ENCODE assay signal across 21 mouse cellular contexts in the genomic region with DNA sequence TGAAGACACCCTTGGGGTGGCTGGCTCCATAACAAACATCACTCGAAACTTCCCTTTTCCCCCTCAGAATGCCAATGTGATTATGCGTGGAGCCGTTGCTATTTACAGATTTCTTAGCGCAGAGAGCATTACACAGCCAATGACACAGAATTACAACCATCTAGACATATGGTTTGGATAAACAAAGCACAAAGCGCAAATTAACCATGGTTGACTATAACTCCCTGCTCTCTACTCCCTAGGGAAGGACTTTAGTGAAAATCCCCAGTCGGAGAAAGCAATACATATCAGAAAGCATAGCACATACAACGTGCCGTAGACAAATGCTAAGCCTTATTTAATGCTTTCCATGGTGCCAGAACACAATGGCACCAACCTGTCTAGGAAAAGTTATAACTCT.
DNase-seq lines count a peak whose midpoint lies in the region; ATAC-seq and TF ChIP-seq lines count a peak whose summit lies in the region.
"Had no signal": no experiment of that assay in that cellular context is flagged by ENCODE, and none has a peak within 500 bp of the region (broad histone marks: within the 10 kb centered on the region; RNA-seq: fewer than 3 reads in every experiment).

No protein-coding gene starts in this region.

- no peak for TF ChIP-seq CTCF in lung, embryonic 14.5 days (IDR thresholded peaks at IDR 0.05; ENCODE audit: low read depth)

- ATAC-seq in embryonic facial prominence, embryonic 11.5 days (replicated peaks; ENCODE audit: insufficient number of reproducible peaks, low FRiP score, low TSS enrichment, low read depth), result no peak
- no peak for ATAC-seq in lung, embryonic 14.5 days (ENCODE audit: insufficient read depth)
- no peak for ATAC-seq in embryonic facial prominence, embryonic 13.5 days (ENCODE audit: insufficient number of reproducible peaks, insufficient read depth, low FRiP score, low TSS enrichment, low read depth)
- ATAC-seq in midbrain, embryonic 14.5 days (ENCODE audit: low FRiP score, low TSS enrichment), result no peak
- no peak for ATAC-seq in liver, embryonic 12.5 days
- ATAC-seq: forebrain, embryonic 13.5 days; hindbrain, embryonic 16.5 days; inflammation-experienced regulatory T-cells, adult 6 months; intestine, postnatal 0 days had no signal

- no peaks in the 10 kb centered on the region for H3K9me3 ChIP-seq in embryonic facial prominence, embryonic 11.5 days (replicated peaks; ENCODE audit: control insufficient read depth, low read length)
- H3K9me3 ChIP-seq in embryonic facial prominence, embryonic 10.5 days, result no peaks in the 10 kb centered on the region
- H3K9me3 ChIP-seq in lung, embryonic 14.5 days (ENCODE audit: low read depth, low read length), result no peaks in the 10 kb centered on the region
- H3K9me3 ChIP-seq in embryonic facial prominence, embryonic 13.5 days, result no peaks in the 10 kb centered on the region
- H3K9me3 ChIP-seq in midbrain, embryonic 14.5 days (ENCODE audit: control insufficient read depth, low read length), result 0 out of 2 replicates have a peak, but pooled peaks cover 2% of the 10 kb centered on the region
- 0 out of 2 replicates have a peak, but pooled peaks cover 5% of the 10 kb centered on the region for H3K9me3 ChIP-seq in liver, embryonic 12.5 days (replicated peaks)
- H3K9me3 ChIP-seq: forebrain, embryonic 13.5 days; heart, embryonic 10.5 days had no signal

- no peak overlapping the region for H3K4me2 ChIP-seq in embryonic facial prominence, embryonic 11.5 days (ENCODE audit: low read depth, low read length)
- H3K4me2 ChIP-seq in lung, embryonic 14.5 days, result no peak overlapping the region
- peak overlapping the region; percentile 23 for H3K4me2 ChIP-seq in embryonic facial prominence, embryonic 13.5 days
- no peak overlapping the region for H3K4me2 ChIP-seq in midbrain, embryonic 14.5 days (ENCODE audit: low read length)
- H3K4me2 ChIP-seq in liver, embryonic 12.5 days, result no peak overlapping the region
- H3K4me2 ChIP-seq: forebrain, embryonic 13.5 days; hindbrain, embryonic 12.5 days had no signal

- H3K4me3 ChIP-seq in embryonic facial prominence, embryonic 11.5 days (ENCODE audit: low read depth, low read length), result no peak overlapping the region
- H3K4me3 ChIP-seq in embryonic facial prominence, embryonic 10.5 days, result no peak overlapping the region
- H3K4me3 ChIP-seq in lung, embryonic 14.5 days (ENCODE audit: low read depth, low read length), result no peak overlapping the region
- no peak overlapping the region for H3K4me3 ChIP-seq in embryonic facial prominence, embryonic 13.5 days
- no peak overlapping the region for H3K4me3 ChIP-seq in midbrain, embryonic 14.5 days (replicated peaks; ENCODE audit: low read depth, low read length)
- no peak overlapping the region for H3K4me3 ChIP-seq in liver, embryonic 12.5 days
- H3K4me3 ChIP-seq: forebrain, embryonic 13.5 days; heart, embryonic 10.5 days; hindbrain, embryonic 12.5 days had no signal

- peak; percentile 17 for DNase-seq in embryonic facial prominence, embryonic 11.5 days (ENCODE audit: low spot score)
- DNase-seq in embryonic facial prominence, embryonic 10.5 days (ENCODE audit: low spot score), result no peak
- peak; percentile 28 for DNase-seq in lung, embryonic 14.5 days
- no peak for DNase-seq in lung, postnatal 36 days
- no peak for DNase-seq in midbrain, embryonic 14.5 days
- DNase-seq: adrenal gland, postnatal 10 days; cerebellum, adult 11 months; cerebellum, adult 8-10 months; cerebellum, postnatal 25 days; gastrocnemius, postnatal 10 days; heart, adult 18-20 months; heart, postnatal 10 days; heart, postnatal 4 days had no signal

- no peak overlapping the region for H3K27ac ChIP-seq in embryonic facial prominence, embryonic 11.5 days (replicated peaks; ENCODE audit: low read depth, low read length)
- H3K27ac ChIP-seq in embryonic facial prominence, embryonic 10.5 days (replicated peaks), result no peak overlapping the region
- no peak overlapping the region for H3K27ac ChIP-seq in lung, embryonic 14.5 days (ENCODE audit: low read depth)
- peak overlapping the region; percentile 57; the same call in 1 of the 2 replicates for H3K27ac ChIP-seq in embryonic facial prominence, embryonic 13.5 days
- H3K27ac ChIP-seq in midbrain, embryonic 14.5 days (replicated peaks; ENCODE audit: low read depth, low read length), result no peak overlapping the region
- no peak overlapping the region for H3K27ac ChIP-seq in liver, embryonic 12.5 days
- H3K27ac ChIP-seq: forebrain, embryonic 13.5 days; heart, embryonic 10.5 days; hindbrain, embryonic 12.5 days had no signal

- no peaks in the 10 kb centered on the region for H3K27me3 ChIP-seq in embryonic facial prominence, embryonic 11.5 days (ENCODE audit: control insufficient read depth, insufficient read depth, low read length)
- H3K27me3 ChIP-seq in embryonic facial prominence, embryonic 10.5 days (replicated peaks; ENCODE audit: low read depth, poor library complexity, severe bottlenecking), result no peaks in the 10 kb centered on the region
- no peaks in the 10 kb centered on the region for H3K27me3 ChIP-seq in lung, embryonic 14.5 days (ENCODE audit: insufficient read depth, low read length)
- H3K27me3 ChIP-seq in embryonic facial prominence, embryonic 13.5 days, result peaks cover 18% of the 10 kb centered on the region
- H3K27me3 ChIP-seq in midbrain, embryonic 14.5 days (ENCODE audit: control insufficient read depth, insufficient read depth, low read length), result no peaks in the 10 kb centered on the region
- no peaks in the 10 kb centered on the region for H3K27me3 ChIP-seq in liver, embryonic 12.5 days (replicated peaks)
- H3K27me3 ChIP-seq: forebrain, embryonic 13.5 days; hindbrain, embryonic 12.5 days had no signal

- no peaks in the 10 kb centered on the region for H3K4me1 ChIP-seq in embryonic facial prominence, embryonic 11.5 days (ENCODE audit: control insufficient read depth, insufficient read depth, low read length)
- H3K4me1 ChIP-seq in embryonic facial prominence, embryonic 10.5 days, result peaks cover 4% of the 10 kb centered on the region; the same call in 1 of the 2 replicates
- H3K4me1 ChIP-seq in lung, embryonic 14.5 days (ENCODE audit: insufficient read depth), result no peaks in the 10 kb centered on the region
- peaks cover 11% of the 10 kb centered on the region for H3K4me1 ChIP-seq in embryonic facial prominence, embryonic 13.5 days
- no peaks in the 10 kb centered on the region for H3K4me1 ChIP-seq in midbrain, embryonic 14.5 days (ENCODE audit: control insufficient read depth, insufficient read depth, low read length)
- no peaks in the 10 kb centered on the region for H3K4me1 ChIP-seq in liver, embryonic 12.5 days
- H3K4me1 ChIP-seq: forebrain, embryonic 13.5 days; heart, embryonic 10.5 days; hindbrain, embryonic 12.5 days had no signal

- no peak overlapping the region for H3K9ac ChIP-seq in embryonic facial prominence, embryonic 11.5 days (replicated peaks; ENCODE audit: low read length)
- H3K9ac ChIP-seq in lung, embryonic 14.5 days, result no peak overlapping the region
- H3K9ac ChIP-seq in embryonic facial prominence, embryonic 13.5 days, result no peak overlapping the region
- no peak overlapping the region for H3K9ac ChIP-seq in midbrain, embryonic 14.5 days (replicated peaks; ENCODE audit: low read length)
- H3K9ac ChIP-seq in liver, embryonic 12.5 days, result no peak overlapping the region
- H3K9ac ChIP-seq: forebrain, embryonic 13.5 days; hindbrain, embryonic 12.5 days had no signal

- 76% methylated on average over 8 of the region's 8 CpGs for WGBS in embryonic facial prominence, embryonic 11.5 days
- WGBS in embryonic facial prominence, embryonic 10.5 days, result 82% methylated on average over 8 of the region's 8 CpGs
- WGBS in lung, embryonic 14.5 days, result 73% methylated on average over 8 of the region's 8 CpGs
- whole genome bisulfite sequencing in embryonic facial prominence, embryonic 13.5 days, result 31% methylated on average over 8 of the region's 8 CpGs
- 72% methylated on average over 8 of the region's 8 CpGs for WGBS in midbrain, embryonic 14.5 days
- WGBS in liver, embryonic 12.5 days (ENCODE audit: insufficient replicate concordance), result 81% methylated on average over 8 of the region's 8 CpGs

- no peaks in the 10 kb centered on the region for H3K36me3 ChIP-seq in embryonic facial prominence, embryonic 11.5 days (replicated peaks; ENCODE audit: control insufficient read depth, insufficient read depth, low read depth, low read length)
- no peaks in the 10 kb centered on the region for H3K36me3 ChIP-seq in embryonic facial prominence, embryonic 10.5 days (replicated peaks)
- no peaks in the 10 kb centered on the region for H3K36me3 ChIP-seq in lung, embryonic 14.5 days (ENCODE audit: insufficient read depth)
- no peaks in the 10 kb centered on the region for H3K36me3 ChIP-seq in embryonic facial prominence, embryonic 13.5 days
- no peaks in the 10 kb centered on the region for H3K36me3 ChIP-seq in midbrain, embryonic 14.5 days (ENCODE audit: control insufficient read depth, insufficient read depth, low read length)
- no peaks in the 10 kb centered on the region for H3K36me3 ChIP-seq in liver, embryonic 12.5 days
- H3K36me3 ChIP-seq: heart, embryonic 10.5 days; hindbrain, embryonic 12.5 days had no signal

Comparison
In these comparisons a context has a peak if more than half of its experiments do, and no peak if none do; other contexts are left out.
1. DNase-seq: peak in embryonic facial prominence, embryonic 11.5 days (single experiment) and lung, embryonic 14.5 days (single experiment); none in embryonic facial prominence, embryonic 10.5 days (single experiment), lung, postnatal 36 days (single experiment) and midbrain, embryonic 14.5 days (single experiment).